Mouse (Mus musculus) CH12.LX (cell line): ENCODE data around the gene Zfhx3. TPM values are rescaled to one million over a fixed set of nuclear protein-coding genes. Genes with fewer than 3 reads are reported as not detected.
A peak's percentile ranks its signal among the peaks of the same experiment; 100 is the strongest.

Experiments
- DNase-seq: peaks from one replicate; pipeline ENCODE4 v3.0.0-alpha.2; 2013; ENCODE audit errors: extremely low read depth
- H3K27ac ChIP-seq: 2 replicates; pipeline ENCODE4 v1.5.1; 2012; ENCODE audit warnings: low read depth, mild to moderate bottlenecking, control low read depth, moderate library complexity; ENCODE audit not compliant: insufficient read depth
- H3K27me3 ChIP-seq: replicated peaks from 2 replicates; pipeline ENCODE3; 2012; ENCODE audit warnings: inconsistent platforms
- H3K36me3 ChIP-seq, 2 experiments: replicated peaks in 1 of 2; 2 replicates each; pipeline versions ENCODE3 to v1.6.1; 2012; ENCODE audit warnings: inconsistent platforms in 1 of 2, low read length in 1 of 2, mild to moderate bottlenecking in 1 of 2, mixed read lengths in 1 of 2, moderate library complexity in 1 of 2; ENCODE audit not compliant: control insufficient read depth in 1 of 2, insufficient read depth in 1 of 2
- H3K4me1 ChIP-seq, 2 experiments: 2 replicates each; pipeline ENCODE4 v1.6.1; 2012; ENCODE audit warnings: inconsistent platforms in 1 of 2, moderate library complexity in 1 of 2; ENCODE audit not compliant: insufficient read depth in 2 of 2, control insufficient read depth in 1 of 2
- H3K4me2 ChIP-seq: 2 replicates; pipeline ENCODE4 v1.6.1; 2012; ENCODE audit warnings: low read depth, mild to moderate bottlenecking, control low read depth; ENCODE audit not compliant: poor library complexity, insufficient read depth, severe bottlenecking
- H3K4me3 ChIP-seq, 3 experiments: fragments of 150-350 bp in 1 of 3; sonication (generic) in 1 of 3; replicated peaks in 1 of 3; 2 replicates each; pipeline versions ENCODE3 to v1.5.1; 2011 to 2012; ENCODE audit warnings: low read depth in 2 of 3, low read length in 2 of 3, mild to moderate bottlenecking in 2 of 3, moderate library complexity in 2 of 3, control low read depth in 1 of 3, improper control_type of control experiment in 1 of 3, inconsistent platforms in 1 of 3, mixed read lengths in 1 of 3; ENCODE audit not compliant: poor library complexity in 1 of 3
- H3K79me2 ChIP-seq: replicated peaks from 2 replicates; pipeline ENCODE4 v1.6.1; 2012; ENCODE audit warnings: mild to moderate bottlenecking, moderate library complexity; ENCODE audit not compliant: control insufficient read depth, poor library complexity, insufficient read depth, severe bottlenecking; ENCODE audit errors: extremely low read depth
- H3K9ac ChIP-seq: 2 replicates; pipeline ENCODE4 v1.6.1; 2012; ENCODE audit warnings: low read depth, mild to moderate bottlenecking, control low read depth, moderate library complexity; ENCODE audit not compliant: insufficient read depth
- H3K9me3 ChIP-seq: replicated peaks from 2 replicates; pipeline ENCODE3; 2012; ENCODE audit warnings: low read length, inconsistent platforms, mixed read lengths
- BHLHE40 ChIP-seq: IDR thresholded peaks from 2 replicates; pipeline ENCODE4 v1.6.1; 2011; ENCODE audit warnings: mild to moderate bottlenecking, low read depth, low read length, improper control_type of control experiment
- CHD1 ChIP-seq: IDR thresholded peaks from 2 replicates; pipeline ENCODE4 v1.6.1; 2012; ENCODE audit warnings: low read depth, low read length, improper control_type of control experiment, inconsistent platforms
- CHD2 ChIP-seq: IDR thresholded peaks from 2 replicates; pipeline ENCODE4 v1.6.1; 2011; ENCODE audit warnings: low read length, improper control_type of control experiment
- CTCF ChIP-seq, 2 experiments: IDR thresholded peaks in 1 of 2; conservative IDR thresholded peaks in 1 of 2; 2 replicates each; pipeline ENCODE4 v1.5.1; 2011 to 2012; ENCODE audit warnings: low read depth in 2 of 2, low read length in 2 of 2, improper control_type of control experiment in 1 of 2, inconsistent platforms in 1 of 2, mild to moderate bottlenecking in 1 of 2, moderate library complexity in 1 of 2
- E2F4 ChIP-seq: IDR thresholded peaks from 2 replicates; pipeline ENCODE4 v1.6.1; 2011; ENCODE audit warnings: low read depth, low read length, improper control_type of control experiment; ENCODE audit not compliant: insufficient replicate concordance
- EP300 ChIP-seq: IDR thresholded peaks from 2 replicates; pipeline ENCODE4 v1.6.1; 2011; ENCODE audit warnings: low read length, improper control_type of control experiment
- GABPA ChIP-seq: IDR thresholded peaks from 2 replicates; pipeline ENCODE4 v1.6.1; 2012; ENCODE audit warnings: low read depth, low read length, improper control_type of control experiment, inconsistent platforms; ENCODE audit not compliant: insufficient replicate concordance
- HCFC1 ChIP-seq: IDR thresholded peaks from 2 replicates; pipeline ENCODE4 v1.6.1; 2012; ENCODE audit warnings: low read depth, mild to moderate bottlenecking, inconsistent platforms, low read length, improper control_type of control experiment
- JUN ChIP-seq: IDR thresholded peaks from 2 replicates; pipeline ENCODE4 v1.6.1; 2011; ENCODE audit warnings: low read depth, mild to moderate bottlenecking, low read length, improper control_type of control experiment, moderate library complexity; ENCODE audit not compliant: insufficient read depth
- JUND ChIP-seq: conservative IDR thresholded peaks from 2 replicates; pipeline ENCODE4 v1.6.1; 2011; ENCODE audit warnings: low read depth, low read length, improper control_type of control experiment
- KAT2A ChIP-seq: IDR thresholded peaks from 2 replicates; pipeline ENCODE4 v1.6.1; 2012; ENCODE audit warnings: low read length, improper control_type of control experiment, inconsistent platforms; ENCODE audit not compliant: insufficient replicate concordance
- MAFK ChIP-seq: IDR thresholded peaks from 2 replicates; pipeline ENCODE4 v1.6.1; 2011; ENCODE audit warnings: low read length, improper control_type of control experiment; ENCODE audit not compliant: insufficient replicate concordance
- MAX ChIP-seq: IDR thresholded peaks from 2 replicates; pipeline ENCODE4 v1.6.1; 2011; ENCODE audit warnings: low read length, improper control_type of control experiment
- MAZ ChIP-seq: IDR thresholded peaks from 2 replicates; pipeline ENCODE4 v1.6.1; 2012; ENCODE audit warnings: low read depth, mild to moderate bottlenecking, inconsistent platforms, low read length, improper control_type of control experiment, moderate library complexity
- MEF2A ChIP-seq: IDR thresholded peaks from 2 replicates; pipeline ENCODE4 v1.6.1; 2014; ENCODE audit warnings: low read depth, mild to moderate bottlenecking, inconsistent platforms, low read length, improper control_type of control experiment, borderline replicate concordance
- MXI1 ChIP-seq: IDR thresholded peaks from 2 replicates; pipeline ENCODE4 v1.6.1; 2011; ENCODE audit warnings: mild to moderate bottlenecking, low read depth, low read length, improper control_type of control experiment
- MYC ChIP-seq: IDR thresholded peaks from 2 replicates; pipeline ENCODE4 v1.6.1; 2011; ENCODE audit warnings: low read depth, mild to moderate bottlenecking, improper control_type of control experiment, low read length
- PAX5 ChIP-seq: IDR thresholded peaks from 2 replicates; pipeline ENCODE4 v1.6.1; 2012; ENCODE audit warnings: low read length, inconsistent platforms, mixed read lengths
- POLR2A ChIP-seq: IDR thresholded peaks from 2 replicates; pipeline ENCODE4 v1.6.1; 2011; ENCODE audit warnings: low read depth, mild to moderate bottlenecking, improper control_type of control experiment, low read length
- RAD21 ChIP-seq: IDR thresholded peaks from 2 replicates; pipeline ENCODE4 v1.6.1; 2011; ENCODE audit warnings: low read depth, mild to moderate bottlenecking, low read length, improper control_type of control experiment, moderate library complexity
- RCOR1 ChIP-seq: conservative IDR thresholded peaks from 2 replicates; pipeline ENCODE4 v1.6.1; 2012; ENCODE audit warnings: low read depth, mild to moderate bottlenecking, inconsistent platforms, low read length, improper control_type of control experiment
- TBP ChIP-seq: conservative IDR thresholded peaks from 2 replicates; pipeline ENCODE4 v1.6.1; 2011; ENCODE audit warnings: low read depth, low read length, improper control_type of control experiment
- TCF12 ChIP-seq: IDR thresholded peaks from 2 replicates; pipeline ENCODE4 v1.6.1; 2014; ENCODE audit warnings: low read depth, mild to moderate bottlenecking, inconsistent platforms, low read length, improper control_type of control experiment
- UBTF ChIP-seq: IDR thresholded peaks from 2 replicates; pipeline ENCODE4 v1.6.1; 2012; ENCODE audit warnings: low read depth, mild to moderate bottlenecking, inconsistent platforms, low read length, improper control_type of control experiment, moderate library complexity
- ZC3H11A ChIP-seq: IDR thresholded peaks from 2 replicates; pipeline ENCODE4 v1.6.1; 2012; ENCODE audit warnings: low read depth, mild to moderate bottlenecking, inconsistent platforms, low read length, improper control_type of control experiment
- ZKSCAN1 ChIP-seq: IDR thresholded peaks from 2 replicates; pipeline ENCODE4 v1.6.1; 2012; ENCODE audit warnings: low read depth, inconsistent platforms, low read length, improper control_type of control experiment, borderline replicate concordance
- dilution Hi-C: fragments of 300-500 bp; cut with MboI; formaldehyde crosslinking; loops from 2 replicates; pipeline ENCODE4 v1.14.3; 2020; ENCODE audit warnings: low sequenced_read_pairs; ENCODE audit not compliant: extremely low pct_unique_long_range_greater_than_20kb, extremely low pct_ligation_motif_present
- in situ Hi-C: fragments of 300-500 bp; cut with MboI; formaldehyde crosslinking; loops from 3 replicates; pipeline ENCODE4 v1.14.3; 2019; ENCODE audit warnings: low sequenced_read_pairs, low pct_ligation_motif_present, low pct_unique_long_range_greater_than_20kb, mixed read lengths
- polyA plus RNA-seq: library from polyadenylated mRNA; unstranded; fragments of >175 nt; gene quantifications from 2 replicates; pipeline ENCODE4 v1.2.1, GENCODE M21; 2012; ENCODE audit warnings: low read depth; ENCODE audit not compliant: insufficient read length
- total RNA-seq, 2 experiments: library from RNA; depleted of rRNA; stranded (reverse); fragments of 300-350 nt in 1 of 2; fragments of >200 nt in 1 of 2; gene quantifications; 2 replicates each; pipeline ENCODE4 v1.2.3; 2012 to 2014

The Zfhx3 gene
- total and polyA plus RNA-seq, 3 experiments, result 0.05 to 0.76 (median 0.68) TPM

- no peaks in the 10 kb centered on the region for H3K4me1 ChIP-seq
- dilution Hi-C loops, result no loop called here
- no peaks in the 10 kb centered on the region for H3K9me3 ChIP-seq
- TF ChIP-seq RCOR1, result no peak
- no peak for TF ChIP-seq MAZ
- TF ChIP-seq CHD2, result no peak
- TF ChIP-seq CTCF (conservative IDR thresholded peaks at IDR 0.05 in 1 of 2, IDR thresholded peaks at IDR 0.05 in 1 of 2; ENCODE audit: low read depth in 2 of 2, low read length in 2 of 2), result no peak
- TF ChIP-seq PAX5, result no peak
- no peak for TF ChIP-seq UBTF
- no peak for TF ChIP-seq MAFK
- TF ChIP-seq MEF2A, result no peak
- no peak for TF ChIP-seq POLR2A
- TF ChIP-seq CHD1, result no peak
- no peak for TF ChIP-seq TCF12
- no peak for TF ChIP-seq TBP
- TF ChIP-seq KAT2A, result no peak
- TF ChIP-seq JUN, result no peak
- no peak overlapping the region for H3K4me3 ChIP-seq
- H3K79me2 ChIP-seq, result no peaks in the 10 kb centered on the region
- H3K36me3 ChIP-seq, result no peaks in the 10 kb centered on the region
- DNase-seq, result no peak
- in situ Hi-C loops, result no loop called here
- no peak overlapping the region for H3K27ac ChIP-seq
- no peak overlapping the region for H3K9ac ChIP-seq
- no peaks in the 10 kb centered on the region for H3K27me3 ChIP-seq
- H3K4me2 ChIP-seq, result no peak overlapping the region
Measured at GRCm38 (mm10) chr8:108327711-108328110, 385.3 kb downstream of the Zfhx3 start.

GRCm38 (mm10) chr8:108348352-108348751, 405.9 kb downstream of the Zfhx3 start:
- Histone ChIP-seq H3K9ac (peak overlapping the region; percentile 41; the same call in 1 of the 2 replicates), H3K4me2 (peak overlapping the region; percentile 45), H3K27ac (no peak overlapping the region), H3K4me1 (peaks cover 0 to 7% of the 10 kb centered on the region in 2 experiments; a peak in 3 of 4 replicates), H3K27me3 (no peaks in the 10 kb centered on the region), H3K4me3 (peak overlapping the region; percentile 58 to 62 (median 62)), H3K79me2 (no peaks in the 10 kb centered on the region), H3K9me3 (no peaks in the 10 kb centered on the region), H3K36me3 (peaks cover 0 to 2% of the 10 kb centered on the region in 2 experiments)
- DNase-seq, result peak; percentile 44
- in situ Hi-C loops (no loop called here), dilution Hi-C loops (no loop called here)
- TF ChIP-seq MYC (0 out of 2 replicates have a peak, but pooled peaks have one; percentile 18), EP300 (no peak; the same call in 1 of the 2 replicates), HCFC1 (no peak), ZC3H11A (no peak), MAX (no peak; the same call in 1 of the 2 replicates), CTCF (conservative IDR thresholded peaks at IDR 0.05 in 1 of 2, IDR thresholded peaks at IDR 0.05 in 1 of 2; ENCODE audit: low read depth in 2 of 2, low read length in 2 of 2) (no peak), JUND (no peak), CHD2 (no peak), E2F4 (no peak), TCF12 (no peak), RAD21 (no peak), MXI1 (peak; percentile 63; the same call in 1 of the 2 replicates), POLR2A (no peak), GABPA (no peak), ZKSCAN1 (no peak), KAT2A (no peak), BHLHE40 (peak; percentile 87)
